11 mouse cellular contexts compared by ENCODE assay signal in genomic region chr5:150384272-150385215, GRCm38 (mm10).
A peak's percentile ranks its signal among the peaks of the same experiment; 100 is the strongest.
DNase-seq lines count a peak whose midpoint lies in the region; ATAC-seq and TF ChIP-seq lines count a peak whose summit lies in the region.
"Had no signal": no experiment of that assay in that cellular context is flagged by ENCODE, and none has a peak within 500 bp of the region (broad histone marks: within the 10 kb centered on the region; RNA-seq: fewer than 3 reads in every experiment).

No protein-coding gene starts in this region.

- DNase-seq in gastrocnemius, adult 2 months: no peak
- DNase-seq in gastrocnemius, postnatal 36 days: no peak
- peak; percentile 13 for DNase-seq in liver
- no peak for DNase-seq in liver, postnatal 0 days
- no peak for DNase-seq in right cerebral cortex, postnatal 10 days (ENCODE audit: low spot score in 2 of 2)
- DNase-seq: adrenal gland, postnatal 14 days; thymus, adult 2 months had no signal

- no peak for TF ChIP-seq CTCF in gastrocnemius, adult 2 months (IDR thresholded peaks at IDR 0.05)
- TF ChIP-seq CTCF in liver, postnatal 0 days (IDR thresholded peaks at IDR 0.05; ENCODE audit: low read depth): no peak

- H3K4me2 ChIP-seq in liver, postnatal 0 days (ENCODE audit: low read depth, low read length): no peak overlapping the region
- no peak overlapping the region for H3K4me2 ChIP-seq in intestine, embryonic 16.5 days (ENCODE audit: low read depth, low read length)
- H3K4me2 ChIP-seq in stomach, embryonic 14.5 days (replicated peaks; ENCODE audit: low read depth, low read length): no peak overlapping the region
- H3K4me2 ChIP-seq in forebrain, embryonic 13.5 days: no peak overlapping the region
- H3K4me2 ChIP-seq: embryonic facial prominence, embryonic 13.5 days had no signal

- WGBS in liver, postnatal 0 days (ENCODE audit: insufficient replicate concordance): 43% methylated on average over 17 of the region's 17 CpGs
- 39% methylated on average over 17 of the region's 17 CpGs for WGBS in intestine, embryonic 16.5 days
- WGBS in stomach, embryonic 14.5 days: 37% methylated on average over 17 of the region's 17 CpGs
- 76% methylated on average over 17 of the region's 17 CpGs for WGBS in forebrain, embryonic 13.5 days

- no peak for ATAC-seq in liver, postnatal 0 days
- peak; percentile 55 for ATAC-seq in intestine, embryonic 16.5 days
- ATAC-seq in stomach, embryonic 14.5 days (ENCODE audit: insufficient number of reproducible peaks, insufficient read depth, low FRiP score, low read depth): 0 out of 2 replicates have a peak, but pooled peaks have one; percentile 46
- no peak for ATAC-seq in forebrain, embryonic 13.5 days

- no peaks in the 10 kb centered on the region for H3K27me3 ChIP-seq in liver, postnatal 0 days (ENCODE audit: insufficient read depth, low read length)
- H3K27me3 ChIP-seq in intestine, embryonic 16.5 days (replicated peaks; ENCODE audit: control insufficient read depth, insufficient read depth, low read length): no peaks in the 10 kb centered on the region
- no peaks in the 10 kb centered on the region for H3K27me3 ChIP-seq in stomach, embryonic 14.5 days (ENCODE audit: control insufficient read depth, insufficient read depth, low read length)
- H3K27me3 ChIP-seq in forebrain, embryonic 13.5 days: no peaks in the 10 kb centered on the region
- H3K27me3 ChIP-seq: embryonic facial prominence, embryonic 13.5 days had no signal

- intact Hi-C loops in gastrocnemius, adult 2 months (cut with DNase I): no loop called here
- intact Hi-C loops in gastrocnemius, postnatal 36 days (cut with DNase I): no loop called here

- peaks cover 9% of the 10 kb centered on the region for H3K36me3 ChIP-seq in liver, postnatal 0 days (replicated peaks; ENCODE audit: insufficient read depth, low read length)
- no peaks in the 10 kb centered on the region for H3K36me3 ChIP-seq in intestine, embryonic 16.5 days (ENCODE audit: control insufficient read depth, insufficient read depth, low read length)
- no peaks in the 10 kb centered on the region; the same call in 1 of the 2 replicates for H3K36me3 ChIP-seq in stomach, embryonic 14.5 days (ENCODE audit: control insufficient read depth, insufficient read depth, low read length)
- H3K36me3 ChIP-seq in forebrain, embryonic 13.5 days (ENCODE audit: poor library complexity, severe bottlenecking): peaks cover 37% of the 10 kb centered on the region

- H3K9ac ChIP-seq in liver, postnatal 0 days (replicated peaks): no peak overlapping the region
- no peak overlapping the region for H3K9ac ChIP-seq in intestine, embryonic 16.5 days (ENCODE audit: low read depth, low read length)
- no peak overlapping the region for H3K9ac ChIP-seq in stomach, embryonic 14.5 days (replicated peaks; ENCODE audit: low read depth, low read length)
- H3K9ac ChIP-seq in forebrain, embryonic 13.5 days: no peak overlapping the region
- H3K9ac ChIP-seq: embryonic facial prominence, embryonic 13.5 days had no signal

- H3K4me1 ChIP-seq in liver, postnatal 0 days (ENCODE audit: insufficient read depth): no peaks in the 10 kb centered on the region
- peaks cover 8% of the 10 kb centered on the region for H3K4me1 ChIP-seq in intestine, embryonic 16.5 days (ENCODE audit: control insufficient read depth, insufficient read depth, low read length)
- H3K4me1 ChIP-seq in stomach, embryonic 14.5 days (ENCODE audit: control insufficient read depth, insufficient read depth, low read length): peaks cover 9% of the 10 kb centered on the region; the same call in 1 of the 2 replicates
- no peaks in the 10 kb centered on the region for H3K4me1 ChIP-seq in forebrain, embryonic 13.5 days

- H3K4me3 ChIP-seq in gastrocnemius, adult 2 months: no peak overlapping the region
- no peak overlapping the region for H3K4me3 ChIP-seq in liver, postnatal 0 days (ENCODE audit: low read depth, low read length)
- no peak overlapping the region for H3K4me3 ChIP-seq in intestine, embryonic 16.5 days (ENCODE audit: low read length)
- no peak overlapping the region for H3K4me3 ChIP-seq in stomach, embryonic 14.5 days (ENCODE audit: low read depth, low read length)
- H3K4me3 ChIP-seq in forebrain, embryonic 13.5 days: no peak overlapping the region
- H3K4me3 ChIP-seq: embryonic facial prominence, embryonic 13.5 days had no signal

- no peak for TF ChIP-seq EP300 in liver, postnatal 0 days (IDR thresholded peaks at IDR 0.05; ENCODE audit: low read depth)

- 0 out of 2 replicates have a peak overlapping the region, but pooled peaks have one; percentile 24 for H3K27ac ChIP-seq in gastrocnemius, adult 2 months
- no peak overlapping the region for H3K27ac ChIP-seq in liver, postnatal 0 days (ENCODE audit: low read depth)
- H3K27ac ChIP-seq in intestine, embryonic 16.5 days (ENCODE audit: low read length): peak overlapping the region; percentile 43; the same call in 1 of the 2 replicates
- no peak overlapping the region for H3K27ac ChIP-seq in stomach, embryonic 14.5 days (ENCODE audit: low read length)
- H3K27ac ChIP-seq in forebrain, embryonic 13.5 days: no peak overlapping the region
- H3K27ac ChIP-seq: embryonic facial prominence, embryonic 13.5 days had no signal

- no peaks in the 10 kb centered on the region for H3K9me3 ChIP-seq in liver, postnatal 0 days (ENCODE audit: low read length)
- H3K9me3 ChIP-seq in intestine, embryonic 16.5 days (ENCODE audit: control insufficient read depth, low read length): no peaks in the 10 kb centered on the region
- H3K9me3 ChIP-seq in stomach, embryonic 14.5 days (ENCODE audit: control insufficient read depth, low read depth, low read length): no peaks in the 10 kb centered on the region
- H3K9me3 ChIP-seq in forebrain, embryonic 13.5 days (replicated peaks): no peaks in the 10 kb centered on the region
- H3K9me3 ChIP-seq: embryonic facial prominence, embryonic 13.5 days had no signal

Comparison
In these comparisons a context has a peak if more than half of its experiments do, and no peak if none do; other contexts are left out.
1. H3K27ac ChIP-seq: peak in gastrocnemius, adult 2 months (single experiment) and intestine, embryonic 16.5 days (single experiment); none in liver, postnatal 0 days (single experiment), stomach, embryonic 14.5 days (single experiment) and forebrain, embryonic 13.5 days (single experiment).
2. ATAC-seq: peak in intestine, embryonic 16.5 days (single experiment) and stomach, embryonic 14.5 days (single experiment); none in liver, postnatal 0 days (single experiment) and forebrain, embryonic 13.5 days (single experiment).